Mouse (Mus musculus) testis, adult 2 months (tissue): ENCODE results near the gene Per1.

Source experiments
- CTCF ChIP-seq: fragments of 200-500 bp; IDR thresholded peaks from 2 replicates; pipeline ENCODE4 v1.5.1; 2012; ENCODE audit warnings: low read depth, mild to moderate bottlenecking, inconsistent platforms, low read length, moderate library complexity; ENCODE audit not compliant: control insufficient read depth, insufficient read depth, insufficient replicate concordance
- POLR2A ChIP-seq: fragments of 200-500 bp; IDR thresholded peaks from 2 replicates; pipeline ENCODE4 v1.6.1; 2012; ENCODE audit warnings: low read depth, mild to moderate bottlenecking, inconsistent platforms, low read length, moderate library complexity; ENCODE audit not compliant: control insufficient read depth

GRCm38 (mm10) chr11:69105796-69106195 lies 10.8 kb downstream of the Per1 start:
- TF ChIP-seq CTCF (no peak), POLR2A (no peak)
